Mouse (Mus musculus) lung, adult 2 months (tissue): ENCODE results near the gene Vamp5. TPM values are rescaled to one million over a fixed set of nuclear protein-coding genes. Genes with fewer than 3 reads are reported as not detected.

Source experiments
- DNase-seq: peaks from one replicate; pipeline ENCODE4 v3.0.0; 2022
- H3K4me1 ChIP-seq: fragments of 200-500 bp; 2 replicates; pipeline ENCODE4 v1.6.1; 2011; ENCODE audit warnings: low read length; ENCODE audit not compliant: control insufficient read depth, insufficient read depth
- H3K4me3 ChIP-seq: fragments of 200-500 bp; replicated peaks from 2 replicates; pipeline ENCODE3; 2011; ENCODE audit warnings: low read depth, mild to moderate bottlenecking, control low read depth, low read length; ENCODE audit errors: extremely low read depth
- CTCF ChIP-seq: fragments of 200-500 bp; IDR thresholded peaks from 2 replicates; pipeline ENCODE4 v1.5.1; 2011; ENCODE audit warnings: mild to moderate bottlenecking, low read length, control low read depth; ENCODE audit not compliant: insufficient read depth
- POLR2A ChIP-seq: fragments of 200-500 bp; IDR thresholded peaks from 2 replicates; pipeline ENCODE4 v1.6.1; 2011; ENCODE audit warnings: low read depth, mild to moderate bottlenecking, control low read depth, low read length, borderline replicate concordance; ENCODE audit errors: extremely low read depth
- WGBS: fragments of 180-500 bp; shearing (Covaris S2); methylation state at CpG from one replicate; pipeline ENCODE4 v1.1.7; 2018; 5-methylcytosine and 5-hydroxymethylcytosine counted together
- polyA plus RNA-seq: library from polyadenylated mRNA; depleted of rRNA; stranded (reverse); fragments of >200 nt; gene quantifications from 2 replicates; pipeline ENCODE4 v1.2.3, GENCODE M21; 2012; rRNA removed

Gene Vamp5
- polyA plus RNA-seq: 74.6 and 91.7 TPM in 2 replicates

GRCm38 (mm10) chr6:72380131-72380770 lies at the start of gene Vamp5:
Vamp5 (minus strand) TSS chr6:72380468.
- WGBS: under 1% methylated on average over 49 of the region's 49 CpGs
- Histone ChIP-seq H3K4me1 (peaks cover 5% of the 10 kb centered on the region; the same call in 1 of the 2 replicates), H3K4me3 (peak within 1 kb of the TSS; percentile 83)
- peak; percentile 91 for DNase-seq
- TF ChIP-seq POLR2A (peak; percentile 55; the same call in 1 of the 2 replicates), CTCF (peak; percentile 39; the same call in 1 of the 2 replicates)

- Histone ChIP-seq H3K4me1 (peaks cover 2% of the 10 kb centered on the region; the same call in 1 of the 2 replicates), H3K4me3 (no peak overlapping the region)
- DNase-seq: no peak
- TF ChIP-seq POLR2A (no peak), CTCF (no peak)
- 80% methylated on average over 21 of the region's 21 CpGs for WGBS
These were observed 49.0 kb upstream of the Vamp5 start for GRCm38 (mm10) chr6:72429061-72429842.

- WGBS: 31% methylated on average over 8 of the region's 8 CpGs
- TF ChIP-seq POLR2A (no peak; the same call in 1 of the 2 replicates), CTCF (peak; percentile 90)
- Histone ChIP-seq H3K4me1 (peaks cover 2% of the 10 kb centered on the region; the same call in 1 of the 2 replicates), H3K4me3 (no peak overlapping the region)
- DNase-seq: peak; percentile 77
These were observed 47.8 kb upstream of the Vamp5 start for GRCm38 (mm10) chr6:72428036-72428435.

- WGBS: 91% methylated on average over 11 of the region's 11 CpGs
- DNase-seq: no peak
- TF ChIP-seq CTCF (no peak), POLR2A (no peak)
- H3K4me3 ChIP-seq: no peak overlapping the region
- no peaks in the 10 kb centered on the region for H3K4me1 ChIP-seq
These were observed 45.4 kb upstream of the Vamp5 start for GRCm38 (mm10) chr6:72425646-72426045.

- no peaks in the 10 kb centered on the region for H3K4me1 ChIP-seq
- H3K4me3 ChIP-seq: no peak overlapping the region
- WGBS: 82% methylated on average over 10 of the region's 10 CpGs
- DNase-seq: no peak
- TF ChIP-seq POLR2A: no peak
- TF ChIP-seq CTCF: no peak
These were observed 40.6 kb upstream of the Vamp5 start for GRCm38 (mm10) chr6:72420901-72421300.

- H3K4me3 ChIP-seq: no peak overlapping the region
- no peak for DNase-seq
- TF ChIP-seq POLR2A: no peak
- no peak for TF ChIP-seq CTCF
- 0 out of 2 replicates have a peak, but pooled peaks cover 3% of the 10 kb centered on the region for H3K4me1 ChIP-seq
- 78% methylated on average over 1 of the region's 1 CpGs for WGBS
These were observed 39.5 kb upstream of the Vamp5 start for GRCm38 (mm10) chr6:72419806-72420205.

- Histone ChIP-seq H3K4me3 (no peak overlapping the region), H3K4me1 (0 out of 2 replicates have a peak, but pooled peaks cover 3% of the 10 kb centered on the region)
- no peak for TF ChIP-seq POLR2A
- TF ChIP-seq CTCF: no peak
- no peak for DNase-seq
- WGBS: 91% methylated on average over 4 of the region's 4 CpGs
These were observed 38.0 kb upstream of the Vamp5 start for GRCm38 (mm10) chr6:72418279-72418678.

- 64% methylated on average over 7 of the region's 7 CpGs for WGBS
- H3K4me3 ChIP-seq: no peak overlapping the region
- no peak for DNase-seq
- TF ChIP-seq POLR2A: no peak
- TF ChIP-seq CTCF: no peak
- H3K4me1 ChIP-seq: 0 out of 2 replicates have a peak, but pooled peaks cover 3% of the 10 kb centered on the region
These were observed 35.9 kb upstream of the Vamp5 start for GRCm38 (mm10) chr6:72415964-72416772.

- WGBS: 61% methylated on average over 5 of the region's 5 CpGs
These were observed 34.9 kb upstream of the Vamp5 start for GRCm38 (mm10) chr6:72415181-72415580.

More at GRCm38 (mm10) chr6:72415181-72415580, 34.9 kb upstream of the Vamp5 start:
- 0 out of 2 replicates have a peak, but pooled peaks cover 3% of the 10 kb centered on the region for H3K4me1 ChIP-seq
- TF ChIP-seq POLR2A: no peak
- no peak for TF ChIP-seq CTCF
- no peak for DNase-seq
- peak overlapping the region; percentile 11 for H3K4me3 ChIP-seq
